Mouse (Mus musculus) hindbrain, embryonic 11.5 days (tissue): ENCODE measurements around the gene Lif. TPM values are rescaled to one million over a fixed set of nuclear protein-coding genes. Genes with fewer than 3 reads are reported as not detected.

Experiments used
- ATAC-seq: fragments of 200-750 bp; cut with Nextera tagmentation; 2 replicates; pipeline ENCODE4 v1.8.0; 2017; ENCODE audit warnings: mild to moderate bottlenecking, moderate TSS enrichment, moderate library complexity; ENCODE audit not compliant: low FRiP score
- DNase-seq: peaks from one replicate; pipeline ENCODE4 v3.0.0-alpha.2; 2015; ENCODE audit warnings: low spot score
- H3K27ac ChIP-seq: fragments of 300-500 bp; sonication (generic); 2 replicates; pipeline ENCODE4 v1.5.1; 2014; ENCODE audit warnings: mild to moderate bottlenecking, low read depth, low read length
- H3K27me3 ChIP-seq: fragments of 300-500 bp; sonication (generic); 2 replicates; pipeline ENCODE4 v1.6.1; 2014; ENCODE audit warnings: mild to moderate bottlenecking, low read length, moderate library complexity, mixed read lengths; ENCODE audit not compliant: control insufficient read depth, insufficient read depth
- H3K36me3 ChIP-seq: fragments of 300-500 bp; sonication (generic); 2 replicates; pipeline ENCODE4 v1.6.1; 2014; ENCODE audit warnings: mild to moderate bottlenecking, low read length, moderate library complexity, mixed read lengths; ENCODE audit not compliant: control insufficient read depth, insufficient read depth
- H3K4me1 ChIP-seq: fragments of 300-500 bp; sonication (generic); replicated peaks from 2 replicates; pipeline ENCODE4 v1.6.1; 2014; ENCODE audit warnings: low read length, mixed read lengths; ENCODE audit not compliant: control insufficient read depth, insufficient read depth
- H3K4me2 ChIP-seq: fragments of 300-500 bp; sonication (generic); replicated peaks from 2 replicates; pipeline ENCODE4 v1.6.1; 2014; ENCODE audit warnings: mild to moderate bottlenecking, low read depth, low read length
- H3K4me3 ChIP-seq: fragments of 300-500 bp; sonication (generic); 2 replicates; pipeline ENCODE4 v1.5.1; 2014; ENCODE audit warnings: low read depth, low read length
- H3K9ac ChIP-seq: fragments of 300-500 bp; sonication (generic); 2 replicates; pipeline ENCODE4 v1.6.1; 2014; ENCODE audit warnings: low read depth, low read length
- H3K9me3 ChIP-seq: fragments of 300-500 bp; sonication (generic); 2 replicates; pipeline ENCODE4 v1.6.1; 2016; ENCODE audit warnings: low read length; ENCODE audit not compliant: control insufficient read depth
- WGBS: fragments of 180-500 bp; shearing (Covaris S2); extraction: QIAGEN DNeasy Blood & Tissue Kit; methylation state at CpG from one replicate; pipeline ENCODE4 v1.1.7; 2014; 5-methylcytosine and 5-hydroxymethylcytosine counted together
- polyA plus RNA-seq: library from polyadenylated mRNA; unstranded; fragments of >200 nt; fragmentation: Nextera tagmentation; extraction: Ambion mirVana; gene quantifications from 2 replicates; pipeline ENCODE4 v1.2.1, GENCODE M21; 2014

Gene Lif
- polyA plus RNA-seq, 1 experiment from 2014 or later = not detected

GRCm38 (mm10) chr11:4294047-4294446, 36.7 kb downstream of the Lif start:
- ATAC-seq (no peak), DNase-seq (no peak)
- Histone ChIP-seq H3K27ac (no peak overlapping the region), H3K9me3 (no peaks in the 10 kb centered on the region), H3K9ac (no peak overlapping the region), H3K27me3 (no peaks in the 10 kb centered on the region), H3K36me3 (no peaks in the 10 kb centered on the region), H3K4me1 (0 out of 2 replicates have a peak, but pooled peaks cover 2% of the 10 kb centered on the region), H3K4me2 (no peak overlapping the region), H3K4me3 (no peak overlapping the region)
- 84% methylated on average over 6 of the region's 6 CpGs for WGBS

- WGBS = 51% methylated on average over 14 of the region's 14 CpGs
- DNase-seq (no peak), ATAC-seq (no peak)
- H3K36me3 ChIP-seq = no peaks in the 10 kb centered on the region
- H3K9me3 ChIP-seq = no peaks in the 10 kb centered on the region
- H3K4me3 ChIP-seq = no peak overlapping the region
- no peaks in the 10 kb centered on the region for H3K27me3 ChIP-seq
- H3K4me1 ChIP-seq = 0 out of 2 replicates have a peak, but pooled peaks cover 2% of the 10 kb centered on the region
- H3K9ac ChIP-seq = no peak overlapping the region
- no peak overlapping the region for H3K4me2 ChIP-seq
- H3K27ac ChIP-seq = no peak overlapping the region
These were observed 37.4 kb downstream of the Lif start for GRCm38 (mm10) chr11:4294495-4295351.

GRCm38 (mm10) chr11:4296610-4297275, 39.4 kb downstream of the Lif start:
- Histone ChIP-seq H3K27me3 (no peaks in the 10 kb centered on the region), H3K4me3 (no peak overlapping the region), H3K4me1 (0 out of 2 replicates have a peak, but pooled peaks cover 2% of the 10 kb centered on the region), H3K4me2 (no peak overlapping the region), H3K9me3 (no peaks in the 10 kb centered on the region), H3K9ac (no peak overlapping the region), H3K27ac (no peak overlapping the region), H3K36me3 (no peaks in the 10 kb centered on the region)
- no peak for DNase-seq
- WGBS = 62% methylated on average over 10 of the region's 10 CpGs
- no peak for ATAC-seq

- Histone ChIP-seq H3K9me3 (no peaks in the 10 kb centered on the region), H3K9ac (no peak overlapping the region), H3K4me1 (0 out of 2 replicates have a peak, but pooled peaks cover 2% of the 10 kb centered on the region), H3K27me3 (no peaks in the 10 kb centered on the region), H3K4me3 (no peak overlapping the region), H3K36me3 (no peaks in the 10 kb centered on the region), H3K27ac (no peak overlapping the region), H3K4me2 (no peak overlapping the region)
- WGBS = 69% methylated on average over 3 of the region's 3 CpGs
- DNase-seq (no peak), ATAC-seq (no peak)
These were observed 40.4 kb downstream of the Lif start for GRCm38 (mm10) chr11:4297753-4298152.

GRCm38 (mm10) chr11:4298615-4299014, 41.3 kb downstream of the Lif start:
- no peaks in the 10 kb centered on the region for H3K9me3 ChIP-seq
- H3K4me1 ChIP-seq = 0 out of 2 replicates have a peak, but pooled peaks cover 2% of the 10 kb centered on the region
- no peaks in the 10 kb centered on the region for H3K27me3 ChIP-seq
- no peak overlapping the region for H3K4me2 ChIP-seq
- H3K4me3 ChIP-seq = no peak overlapping the region
- no peak overlapping the region for H3K9ac ChIP-seq
- no peak overlapping the region for H3K27ac ChIP-seq
- WGBS = 38% methylated on average over 7 of the region's 7 CpGs
- no peak for ATAC-seq
- DNase-seq = no peak
- no peaks in the 10 kb centered on the region for H3K36me3 ChIP-seq

- Histone ChIP-seq H3K9me3 (no peaks in the 10 kb centered on the region), H3K4me3 (no peak overlapping the region), H3K4me2 (no peak overlapping the region), H3K4me1 (0 out of 2 replicates have a peak, but pooled peaks cover 2% of the 10 kb centered on the region), H3K27ac (no peak overlapping the region), H3K27me3 (no peaks in the 10 kb centered on the region), H3K9ac (no peak overlapping the region), H3K36me3 (no peaks in the 10 kb centered on the region)
- ATAC-seq (no peak), DNase-seq (no peak)
- WGBS = 50% methylated on average over 12 of the region's 12 CpGs
These were observed 41.8 kb downstream of the Lif start for GRCm38 (mm10) chr11:4299191-4299590.

GRCm38 (mm10) chr11:4299735-4300474, 42.5 kb downstream of the Lif start:
- Histone ChIP-seq H3K9ac (no peak overlapping the region), H3K4me3 (no peak overlapping the region), H3K9me3 (no peaks in the 10 kb centered on the region), H3K4me2 (no peak overlapping the region), H3K36me3 (no peaks in the 10 kb centered on the region), H3K27me3 (no peaks in the 10 kb centered on the region), H3K27ac (no peak overlapping the region), H3K4me1 (0 out of 2 replicates have a peak, but pooled peaks cover 2% of the 10 kb centered on the region)
- DNase-seq = no peak
- WGBS = 71% methylated on average over 14 of the region's 14 CpGs
- ATAC-seq = no peak

GRCm38 (mm10) chr11:4300683-4301082, 43.3 kb downstream of the Lif start:
- ATAC-seq = no peak
- Histone ChIP-seq H3K4me3 (no peak overlapping the region), H3K27me3 (no peaks in the 10 kb centered on the region), H3K36me3 (no peaks in the 10 kb centered on the region), H3K4me2 (no peak overlapping the region), H3K9me3 (no peaks in the 10 kb centered on the region), H3K9ac (no peak overlapping the region), H3K4me1 (no peaks in the 10 kb centered on the region), H3K27ac (no peak overlapping the region)
- 84% methylated on average over 3 of the region's 3 CpGs for WGBS
- no peak for DNase-seq
